Mouse (Mus musculus) liver, embryonic 11.5 days (tissue): ENCODE data around the gene Gm20532. TPM values are rescaled to one million over a fixed set of nuclear protein-coding genes. Genes with fewer than 3 reads are reported as not detected.
A peak's percentile ranks its signal among the peaks of the same experiment; 100 is the strongest.

ENCODE experiments used
- ATAC-seq: fragments of 200-750 bp; cut with Nextera tagmentation; replicated peaks from 2 replicates; pipeline ENCODE4 v1.8.0; 2017; ENCODE audit warnings: moderate number of reproducible peaks, mild to moderate bottlenecking, moderate TSS enrichment, moderate library complexity; ENCODE audit not compliant: low FRiP score
- DNase-seq: peaks from one replicate; pipeline ENCODE4 v3.0.0-alpha.2; 2017; ENCODE audit warnings: low spot score
- H3K27ac ChIP-seq: fragments of 300-500 bp; sonication (generic); 2 replicates; pipeline ENCODE4 v1.5.1; 2014; ENCODE audit warnings: mild to moderate bottlenecking, low read depth, low read length, control low read depth
- H3K27me3 ChIP-seq: fragments of 300-500 bp; sonication (generic); replicated peaks from 2 replicates; pipeline ENCODE4 v1.6.1; 2014; ENCODE audit warnings: low read length, mixed read lengths; ENCODE audit not compliant: control insufficient read depth, insufficient read depth
- H3K36me3 ChIP-seq: fragments of 300-500 bp; sonication (generic); 2 replicates; pipeline ENCODE4 v1.6.1; 2014; ENCODE audit warnings: mild to moderate bottlenecking, low read length, moderate library complexity, mixed read lengths; ENCODE audit not compliant: control insufficient read depth, insufficient read depth
- H3K4me1 ChIP-seq: fragments of 300-500 bp; sonication (generic); replicated peaks from 2 replicates; pipeline ENCODE4 v1.6.1; 2014; ENCODE audit warnings: low read length, mixed read lengths; ENCODE audit not compliant: control insufficient read depth, insufficient read depth
- H3K4me2 ChIP-seq: fragments of 300-500 bp; sonication (generic); 2 replicates; pipeline ENCODE4 v1.6.1; 2014; ENCODE audit warnings: mild to moderate bottlenecking, control low read depth, moderate library complexity
- H3K4me3 ChIP-seq: fragments of 300-500 bp; sonication (generic); 2 replicates; pipeline ENCODE4 v1.5.1; 2014; ENCODE audit warnings: low read depth, low read length, control low read depth
- H3K9ac ChIP-seq: fragments of 300-500 bp; sonication (generic); 2 replicates; pipeline ENCODE4 v1.6.1; 2014; ENCODE audit warnings: low read depth, low read length, control low read depth
- H3K9me3 ChIP-seq: fragments of 300-500 bp; sonication (generic); 2 replicates; pipeline ENCODE4 v1.6.1; 2016; ENCODE audit warnings: low read length, inconsistent platforms, mixed read lengths; ENCODE audit not compliant: control insufficient read depth
- WGBS: fragments of 180-500 bp; shearing (Covaris S2); extraction: QIAGEN DNeasy Blood & Tissue Kit; methylation state at CpG from one replicate; pipeline ENCODE4 v1.1.7; 2014; 5-methylcytosine and 5-hydroxymethylcytosine counted together
- polyA plus RNA-seq: library from polyadenylated mRNA; unstranded; fragments of >200 nt; fragmentation: Nextera tagmentation; extraction: Ambion mirVana; gene quantifications from 2 replicates; pipeline ENCODE4 v1.2.1, GENCODE M21; 2014

The Gm20532 gene
- polyA plus RNA-seq, 1 experiment from 2014 or later = not detected

DNA sequence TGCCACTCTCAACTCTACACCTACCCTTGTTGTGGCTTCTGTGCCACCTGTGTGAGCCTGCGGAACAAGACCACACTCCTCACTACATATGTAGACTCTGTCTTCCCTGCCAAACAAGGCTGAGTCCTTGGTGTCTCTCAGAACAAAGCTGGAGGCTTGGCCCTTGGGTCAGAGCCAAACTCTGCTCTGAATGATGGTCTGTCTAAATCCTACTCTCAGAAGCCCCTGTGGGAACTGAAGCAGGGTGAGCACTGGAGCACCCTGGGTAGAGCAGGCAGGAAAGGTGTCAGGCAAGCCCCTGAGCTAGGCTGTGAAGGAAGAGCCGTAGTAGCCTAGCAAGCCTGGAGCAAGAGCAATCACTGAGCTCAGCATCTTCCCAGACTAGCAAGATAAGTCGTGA lies 36.2 kb upstream of the Gm20532 start:
- H3K9ac ChIP-seq = no peak overlapping the region
- no peaks in the 10 kb centered on the region for H3K27me3 ChIP-seq
- H3K4me3 ChIP-seq = no peak overlapping the region
- H3K4me1 ChIP-seq = peaks cover 12% of the 10 kb centered on the region
- WGBS = 53% methylated on average over 3 of the region's 3 CpGs
- H3K27ac ChIP-seq = no peak overlapping the region
- ATAC-seq = no peak
- DNase-seq = no peak
- no peak overlapping the region for H3K4me2 ChIP-seq
- H3K9me3 ChIP-seq = no peaks in the 10 kb centered on the region
- no peaks in the 10 kb centered on the region for H3K36me3 ChIP-seq

DNA sequence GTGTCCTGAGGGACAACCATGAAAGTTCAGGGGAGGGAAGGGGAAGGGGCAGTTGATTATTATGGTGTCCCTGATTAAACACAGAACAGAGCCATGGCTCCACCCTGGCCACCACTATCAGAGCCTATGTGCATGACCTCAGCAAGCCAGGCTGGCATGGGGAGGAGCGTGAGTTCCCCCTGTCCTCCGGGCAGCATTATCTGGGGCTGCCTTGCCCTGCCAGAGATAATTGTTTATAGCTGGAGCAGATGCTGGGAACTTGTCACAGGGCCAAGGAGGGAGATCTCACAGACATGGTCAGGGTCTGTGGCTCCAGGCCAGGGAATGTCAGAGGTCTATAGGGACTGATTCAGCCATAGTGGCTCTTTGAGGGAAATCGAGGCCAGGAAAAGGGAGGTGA lies 35.7 kb upstream of the Gm20532 start:
- DNase-seq = no peak
- Histone ChIP-seq H3K4me2 (no peak overlapping the region), H3K4me1 (peaks cover 12% of the 10 kb centered on the region), H3K4me3 (no peak overlapping the region), H3K36me3 (no peaks in the 10 kb centered on the region), H3K27me3 (no peaks in the 10 kb centered on the region), H3K9ac (no peak overlapping the region), H3K27ac (no peak overlapping the region), H3K9me3 (no peaks in the 10 kb centered on the region)
- 56% methylated on average over 3 of the region's 3 CpGs for WGBS
- no peak for ATAC-seq

DNA sequence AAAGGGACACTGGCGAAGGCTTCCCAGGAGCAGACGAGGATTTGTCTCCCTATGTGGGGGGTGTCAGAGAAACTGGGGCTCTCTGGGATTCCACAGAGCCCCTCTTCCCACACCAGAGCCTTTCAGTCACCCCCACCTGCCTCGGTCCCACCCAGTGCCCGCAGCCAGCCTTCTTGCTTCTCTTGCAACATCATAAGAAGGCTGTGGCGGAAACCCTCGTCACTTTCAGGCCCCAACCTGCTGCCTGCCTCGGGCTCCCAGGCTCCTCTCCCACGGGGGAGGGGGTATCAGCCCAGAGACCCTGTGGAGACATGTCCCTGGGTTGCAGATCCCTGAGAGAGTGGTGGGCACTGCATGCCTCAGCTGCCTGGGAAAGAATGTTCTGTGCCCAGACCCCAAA lies 35.0 kb upstream of the Gm20532 start:
- Histone ChIP-seq H3K9me3 (no peaks in the 10 kb centered on the region), H3K4me2 (no peak overlapping the region), H3K27ac (no peak overlapping the region), H3K4me1 (peaks cover 16% of the 10 kb centered on the region), H3K36me3 (no peaks in the 10 kb centered on the region), H3K27me3 (no peaks in the 10 kb centered on the region), H3K9ac (no peak overlapping the region), H3K4me3 (no peak overlapping the region)
- no peak for ATAC-seq
- WGBS = 60% methylated on average over 8 of the region's 8 CpGs
- DNase-seq = no peak

DNA sequence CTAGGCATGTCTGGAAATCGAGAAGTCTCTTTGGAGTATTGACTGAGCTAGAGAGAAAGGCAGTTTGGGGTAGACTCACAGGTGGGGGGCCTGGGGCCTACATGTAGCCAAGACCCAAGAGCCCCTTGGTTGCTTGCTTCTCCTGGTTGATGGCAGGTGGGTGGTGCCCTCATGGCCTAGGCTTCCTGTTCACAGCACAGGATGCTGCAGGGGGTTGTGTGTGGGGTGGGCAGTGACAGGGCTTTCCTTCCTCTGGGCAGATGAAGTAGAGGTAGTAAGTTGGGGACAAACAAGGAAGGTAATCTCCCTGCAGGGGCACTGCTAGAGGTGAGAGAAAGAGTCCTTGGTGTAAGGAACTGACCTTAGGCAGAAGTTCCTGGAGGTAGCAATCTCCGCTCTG lies 34.4 kb upstream of the Gm20532 start:
- no peak overlapping the region for H3K27ac ChIP-seq
- H3K4me1 ChIP-seq = peaks cover 20% of the 10 kb centered on the region
- WGBS = 81% methylated on average over 2 of the region's 2 CpGs

DNA sequence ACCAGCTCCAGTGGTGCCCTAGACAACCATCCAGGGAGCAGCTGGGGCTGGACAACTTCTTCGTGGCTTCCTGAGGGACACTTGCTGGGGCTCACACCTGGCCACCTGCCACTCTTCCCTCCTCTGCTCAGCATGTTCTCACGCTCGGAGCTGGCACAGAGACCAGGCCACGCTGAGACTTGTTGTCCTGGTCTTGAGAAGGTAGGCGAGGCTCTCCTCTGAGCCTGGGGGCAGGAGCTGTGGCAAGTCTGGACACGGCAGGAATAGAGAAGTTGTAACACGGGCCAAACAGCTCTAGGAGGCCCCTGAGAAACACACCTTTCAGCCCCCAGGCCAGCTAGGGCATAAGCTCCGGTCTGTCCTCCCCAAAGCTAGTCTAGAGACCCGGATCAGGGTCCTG lies 32.5 kb upstream of the Gm20532 start:
- Histone ChIP-seq H3K9ac (no peak overlapping the region), H3K4me1 (peaks cover 20% of the 10 kb centered on the region), H3K27ac (no peak overlapping the region), H3K4me3 (no peak overlapping the region), H3K27me3 (no peaks in the 10 kb centered on the region), H3K4me2 (no peak overlapping the region), H3K9me3 (no peaks in the 10 kb centered on the region), H3K36me3 (no peaks in the 10 kb centered on the region)
- 73% methylated on average over 9 of the region's 9 CpGs for WGBS
- DNase-seq = no peak
- ATAC-seq = no peak

More for the DNA sequence above, 34.4 kb upstream of the Gm20532 start:
- H3K36me3 ChIP-seq = no peaks in the 10 kb centered on the region
- H3K4me2 ChIP-seq = no peak overlapping the region
- no peak overlapping the region for H3K4me3 ChIP-seq
- H3K27me3 ChIP-seq = no peaks in the 10 kb centered on the region
- DNase-seq (no peak), ATAC-seq (no peak)
- H3K9me3 ChIP-seq = no peaks in the 10 kb centered on the region
- no peak overlapping the region for H3K9ac ChIP-seq

DNA sequence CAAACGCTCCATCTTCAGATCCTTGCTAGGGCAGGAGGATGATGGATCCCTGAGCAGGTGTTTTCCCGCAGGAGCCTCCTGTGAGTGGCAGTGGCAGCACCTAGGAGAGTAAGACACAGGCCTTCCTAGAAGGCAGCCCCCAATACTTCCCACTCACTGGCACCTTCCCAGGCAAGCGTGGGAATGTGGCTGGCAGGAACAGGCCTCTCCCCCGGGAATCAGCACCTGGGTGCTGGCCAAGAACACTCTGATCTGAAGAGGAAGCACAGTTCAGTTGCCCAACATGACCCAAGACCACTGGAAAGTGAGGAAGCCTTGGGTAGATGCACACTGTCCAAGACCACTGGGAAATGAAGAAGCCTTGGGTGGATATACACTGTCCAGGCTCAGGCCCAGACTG lies 31.4 kb upstream of the Gm20532 start:
- Histone ChIP-seq H3K9me3 (no peaks in the 10 kb centered on the region), H3K4me3 (no peak overlapping the region), H3K4me2 (no peak overlapping the region), H3K9ac (no peak overlapping the region), H3K27me3 (0 out of 2 replicates have a peak, but pooled peaks cover under 1% of the 10 kb centered on the region), H3K27ac (no peak overlapping the region), H3K4me1 (peaks cover 14% of the 10 kb centered on the region), H3K36me3 (no peaks in the 10 kb centered on the region)
- WGBS = 79% methylated on average over 4 of the region's 4 CpGs
- DNase-seq (no peak), ATAC-seq (no peak)

DNA sequence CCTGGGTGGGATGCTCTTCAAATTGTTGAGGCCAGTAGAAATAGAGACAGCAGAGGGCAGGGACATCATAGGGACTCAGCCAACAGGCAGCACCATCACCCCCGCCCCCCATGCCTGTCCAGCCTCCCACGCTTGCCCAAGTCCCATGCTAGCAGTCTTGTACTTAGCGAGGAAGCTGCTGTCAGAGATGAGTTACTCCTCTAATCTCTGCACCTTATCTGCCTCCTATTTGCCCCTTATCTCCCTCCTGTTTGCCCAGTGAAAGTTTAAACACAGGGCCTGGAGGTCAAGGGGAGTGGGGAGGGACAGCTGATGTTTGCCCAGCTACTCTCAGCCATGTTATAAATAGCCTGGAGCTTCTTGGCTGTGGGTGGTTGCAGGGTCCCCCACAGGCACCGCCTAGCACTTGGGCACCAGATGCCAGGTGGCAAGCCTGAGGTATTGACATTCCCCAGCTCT lies 29.9 kb upstream of the Gm20532 start:
- Histone ChIP-seq H3K36me3 (no peaks in the 10 kb centered on the region), H3K27me3 (0 out of 2 replicates have a peak, but pooled peaks cover 2% of the 10 kb centered on the region), H3K9ac (no peak overlapping the region), H3K9me3 (no peaks in the 10 kb centered on the region), H3K4me3 (no peak overlapping the region), H3K4me1 (peaks cover 13% of the 10 kb centered on the region), H3K4me2 (no peak overlapping the region), H3K27ac (no peak overlapping the region)
- 25% methylated on average over 4 of the region's 4 CpGs for WGBS
- ATAC-seq (peak; percentile 65), DNase-seq (no peak)

DNA sequence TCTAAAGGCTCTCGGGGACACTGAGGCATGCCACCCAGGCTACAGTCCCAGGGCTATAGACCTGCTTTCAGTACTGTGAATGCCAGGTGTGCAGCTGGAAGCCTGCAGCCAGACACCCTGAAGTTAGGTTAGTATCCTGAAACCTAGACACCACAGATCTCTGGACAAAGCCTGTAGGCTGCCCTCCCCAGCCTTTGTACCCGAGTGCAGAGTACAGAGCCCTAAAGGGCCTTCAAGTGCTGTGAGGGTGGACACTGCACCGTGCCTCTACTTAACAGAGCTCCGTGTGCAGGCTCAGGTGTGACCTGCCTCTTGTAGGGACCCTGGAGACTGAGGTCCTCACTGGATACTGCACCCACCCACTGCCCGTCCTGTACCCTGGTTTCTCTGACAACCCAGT lies 25.9 kb upstream of the Gm20532 start:
- DNase-seq (no peak), ATAC-seq (no peak)
- Histone ChIP-seq H3K4me1 (peaks cover 13% of the 10 kb centered on the region), H3K27me3 (0 out of 2 replicates have a peak, but pooled peaks cover 2% of the 10 kb centered on the region), H3K27ac (no peak overlapping the region), H3K36me3 (no peaks in the 10 kb centered on the region), H3K4me3 (no peak overlapping the region), H3K9me3 (no peaks in the 10 kb centered on the region), H3K4me2 (no peak overlapping the region), H3K9ac (no peak overlapping the region)
- 81% methylated on average over 5 of the region's 5 CpGs for WGBS

DNA sequence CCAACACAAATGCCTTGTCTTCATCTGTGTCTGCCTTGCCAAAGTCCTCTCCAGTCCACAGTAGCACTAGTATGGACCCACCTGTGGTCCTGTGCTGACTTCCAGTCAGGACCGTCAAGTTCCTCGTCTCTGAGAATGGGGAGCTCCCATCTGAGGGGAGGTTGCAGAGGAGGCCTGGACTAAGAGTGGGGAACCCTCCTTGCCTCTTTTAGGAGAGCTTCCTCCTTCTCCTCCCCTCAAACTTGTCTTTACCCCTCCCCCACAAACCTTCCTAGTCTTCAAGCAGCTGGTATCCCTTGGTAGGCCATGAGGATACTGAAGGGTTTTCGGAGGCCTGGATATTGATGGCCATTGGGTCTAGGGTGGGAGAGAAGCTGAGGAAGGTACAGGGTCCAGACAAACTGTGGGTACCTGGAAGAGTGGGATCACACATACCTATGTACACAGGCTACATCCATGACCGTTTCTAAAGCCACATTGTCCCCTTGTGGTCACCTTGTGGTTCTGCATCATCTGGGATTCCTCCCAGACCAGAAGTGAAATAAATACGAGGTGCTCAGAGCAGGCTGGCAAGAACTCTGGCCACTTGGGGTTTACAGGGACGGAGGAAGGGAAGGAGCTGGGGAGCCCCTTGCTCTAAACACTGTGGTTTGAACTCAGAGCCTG lies 25.0 kb upstream of the Gm20532 start:
- H3K4me2 ChIP-seq = no peak overlapping the region
- no peak overlapping the region for H3K4me3 ChIP-seq
- ATAC-seq (0 out of 2 replicates have a peak, but pooled peaks have one; percentile 44), DNase-seq (no peak)
- no peak overlapping the region for H3K9ac ChIP-seq
- H3K27me3 ChIP-seq = 0 out of 2 replicates have a peak, but pooled peaks cover 2% of the 10 kb centered on the region
- 35% methylated on average over 6 of the region's 6 CpGs for WGBS
- H3K27ac ChIP-seq = no peak overlapping the region
- no peaks in the 10 kb centered on the region for H3K36me3 ChIP-seq
- H3K4me1 ChIP-seq = peaks cover 9% of the 10 kb centered on the region
- H3K9me3 ChIP-seq = no peaks in the 10 kb centered on the region
